Mouse (Mus musculus): ENCODE measurements around the gene Glycam1.
"Not testable (repeated sequence)": the region's sequence is repeated elsewhere in the genome, so short reads cannot be mapped to it uniquely, and the experiment has no call there.

Glycam1 gene

DNA sequence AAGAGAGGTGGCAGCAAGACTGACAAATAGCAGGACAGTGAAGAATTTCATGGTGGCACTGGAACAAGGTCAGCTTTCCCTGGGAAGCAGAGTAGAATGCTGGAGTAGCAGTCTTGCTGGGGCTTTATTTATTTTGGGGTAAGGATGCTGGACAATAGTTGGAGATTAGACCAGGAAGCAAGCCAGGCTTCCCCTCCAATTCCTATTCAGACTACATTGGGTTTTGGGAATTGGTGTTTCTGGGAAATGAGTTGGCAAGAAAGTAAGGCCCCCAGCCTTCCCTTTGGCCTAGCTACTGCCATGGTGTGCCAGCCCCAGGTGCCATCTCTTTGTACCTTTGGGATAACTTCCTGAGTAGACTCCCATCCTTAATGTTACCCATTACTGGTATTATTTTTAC, at the start of gene Glycam1:
Gene Glycam1, minus strand, starts transcription at position 101 of the 400 bp plus-strand sequence.
- in situ Hi-C loops (cut with MboI; ENCODE audit: low pct_unique_long_range_greater_than_20kb in 1 of 2, low sequenced_read_pairs in 2 of 2, unreplicated experiment in 1 of 2), result no loop called here

DNA sequence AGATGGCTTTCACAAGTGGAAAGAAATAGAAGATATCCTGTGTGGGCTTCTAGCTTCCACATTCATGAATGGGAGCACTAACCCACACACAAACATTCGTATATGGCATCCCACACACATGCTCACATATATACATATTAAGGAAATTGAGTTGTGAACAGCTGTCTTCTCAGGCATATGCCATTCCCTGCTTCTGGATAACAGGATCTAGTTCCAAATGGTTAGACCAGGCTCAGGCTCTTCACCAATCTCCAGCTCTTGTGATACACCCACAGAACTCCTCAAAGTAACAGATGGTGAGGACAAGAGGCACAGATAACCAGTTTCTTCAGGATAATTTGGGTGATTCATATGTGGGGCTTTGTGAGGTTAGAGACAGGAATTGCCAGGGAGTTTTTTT, 39.6 kb upstream of the Glycam1 start:
- in situ Hi-C loops (cut with MboI; ENCODE audit: low pct_unique_long_range_greater_than_20kb in 1 of 2, low sequenced_read_pairs in 2 of 2, unreplicated experiment in 1 of 2), result no loop called here

DNA sequence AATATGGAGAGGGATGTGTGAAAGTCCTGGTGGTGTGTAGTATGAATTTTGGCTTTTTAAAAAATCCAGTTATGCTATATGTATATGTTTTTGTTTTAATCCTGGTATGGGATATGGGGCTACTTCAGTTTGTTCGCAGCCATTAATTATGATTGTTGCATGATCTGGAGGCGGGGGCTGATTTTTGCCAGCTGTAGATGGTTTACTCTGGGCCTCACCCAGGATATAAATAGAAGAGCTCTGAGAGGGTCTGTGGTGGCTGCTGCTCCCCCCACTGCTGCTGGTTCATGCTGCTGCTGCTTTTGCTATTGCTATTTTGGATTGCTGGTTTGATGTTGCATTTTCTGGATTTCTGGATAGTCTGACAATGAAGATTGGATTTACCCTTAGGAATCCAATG, 25.9 kb upstream of the Glycam1 start:
- in situ Hi-C loops (cut with MboI; ENCODE audit: low pct_unique_long_range_greater_than_20kb in 1 of 2, low sequenced_read_pairs in 2 of 2, unreplicated experiment in 1 of 2), result no loop called here

DNA sequence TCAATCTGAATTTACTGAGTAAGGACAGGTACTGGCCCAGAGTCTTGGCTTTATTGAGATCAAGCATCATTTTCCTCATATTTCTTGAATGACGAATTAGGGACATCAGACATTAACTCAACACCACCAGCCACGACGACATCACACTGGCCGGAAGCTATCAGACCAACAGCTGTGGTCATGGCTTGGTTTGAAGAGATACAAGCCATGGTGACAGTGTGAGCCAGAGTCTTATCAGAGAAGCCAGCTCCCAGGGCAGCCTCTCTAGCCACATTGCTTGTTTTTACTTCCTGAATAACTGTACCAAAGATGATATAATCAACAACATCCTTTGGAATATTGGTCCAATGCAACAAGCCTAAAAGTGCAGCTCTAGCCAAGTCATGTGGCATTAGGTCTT, 22.9 kb upstream of the Glycam1 start:
- in situ Hi-C loops (cut with MboI; ENCODE audit: low pct_unique_long_range_greater_than_20kb in 1 of 2, low sequenced_read_pairs in 2 of 2, unreplicated experiment in 1 of 2), result not testable (repeated sequence)

DNA sequence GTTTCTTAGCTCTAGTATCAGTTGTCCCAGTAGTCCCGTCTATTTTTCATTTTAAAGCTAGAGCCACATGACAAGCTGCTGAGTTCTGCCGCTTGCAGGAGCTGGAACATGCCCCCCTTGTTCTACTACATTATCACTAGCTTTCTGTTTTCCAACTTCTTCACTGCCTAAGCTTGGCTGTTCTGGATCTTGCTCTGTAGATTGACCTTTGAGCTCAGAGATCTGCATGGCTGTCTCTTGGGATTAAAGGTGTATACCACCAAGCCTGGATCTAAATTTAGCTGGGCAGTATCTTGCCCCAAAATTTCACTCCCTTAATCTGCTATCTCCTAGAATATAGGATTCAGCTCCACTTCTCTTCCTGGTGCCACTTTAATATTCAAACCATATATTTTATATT, 21.0 kb upstream of the Glycam1 start:
- in situ Hi-C loops (cut with MboI; ENCODE audit: low pct_unique_long_range_greater_than_20kb in 1 of 2, low sequenced_read_pairs in 2 of 2, unreplicated experiment in 1 of 2), result no loop called here

DNA sequence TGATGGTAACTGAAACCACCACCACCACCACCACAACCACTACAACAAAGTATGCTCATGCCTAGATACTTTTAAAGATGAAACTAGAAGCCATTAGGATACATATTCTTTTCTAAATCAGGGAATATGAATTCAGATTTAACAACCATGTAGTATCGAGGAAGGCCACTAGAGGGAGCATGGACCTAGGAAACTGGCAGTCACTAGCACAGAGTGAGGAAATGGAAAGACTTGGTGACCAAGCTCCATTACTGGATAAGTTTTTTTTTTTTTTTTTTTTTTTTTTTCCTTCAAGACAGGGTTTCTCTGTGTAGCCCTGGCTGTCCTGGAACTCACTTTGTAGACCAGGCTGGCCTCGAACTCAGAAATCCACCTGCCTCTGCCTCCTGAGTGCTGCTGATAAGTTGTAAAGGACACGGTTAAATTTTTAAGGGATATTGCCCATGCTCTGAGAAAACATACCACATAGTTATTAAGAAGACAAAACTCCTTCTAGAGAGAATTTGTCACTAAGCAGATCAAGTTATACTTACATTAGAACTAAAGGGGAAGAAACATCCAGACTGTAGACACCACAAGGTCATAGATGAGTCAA, 12.7 kb downstream of the Glycam1 start:
- in situ Hi-C loops (cut with MboI; ENCODE audit: low pct_unique_long_range_greater_than_20kb in 1 of 2, low sequenced_read_pairs in 2 of 2, unreplicated experiment in 1 of 2), result no loop called here

DNA sequence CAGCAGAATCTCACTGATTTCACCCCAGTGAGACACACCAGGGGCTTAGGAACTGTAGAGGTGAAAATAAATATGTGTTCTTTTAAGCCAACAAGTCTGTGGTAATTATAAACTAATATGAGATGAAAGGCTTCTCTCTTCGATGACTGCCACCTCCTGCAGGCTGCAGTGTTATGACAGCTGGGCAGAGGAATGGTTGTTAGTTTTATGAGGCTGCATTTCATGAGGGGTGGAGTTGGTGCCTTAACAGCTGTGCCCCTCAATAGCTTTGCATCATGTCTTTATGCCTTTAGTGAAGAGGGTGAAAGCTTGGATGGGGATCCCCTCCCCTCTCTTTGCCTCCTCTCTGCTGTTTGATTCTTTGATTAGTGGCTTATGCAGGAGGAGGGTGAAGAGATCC, 13.8 kb downstream of the Glycam1 start:
- in situ Hi-C loops (cut with MboI; ENCODE audit: low pct_unique_long_range_greater_than_20kb in 1 of 2, low sequenced_read_pairs in 2 of 2, unreplicated experiment in 1 of 2), result no loop called here

DNA sequence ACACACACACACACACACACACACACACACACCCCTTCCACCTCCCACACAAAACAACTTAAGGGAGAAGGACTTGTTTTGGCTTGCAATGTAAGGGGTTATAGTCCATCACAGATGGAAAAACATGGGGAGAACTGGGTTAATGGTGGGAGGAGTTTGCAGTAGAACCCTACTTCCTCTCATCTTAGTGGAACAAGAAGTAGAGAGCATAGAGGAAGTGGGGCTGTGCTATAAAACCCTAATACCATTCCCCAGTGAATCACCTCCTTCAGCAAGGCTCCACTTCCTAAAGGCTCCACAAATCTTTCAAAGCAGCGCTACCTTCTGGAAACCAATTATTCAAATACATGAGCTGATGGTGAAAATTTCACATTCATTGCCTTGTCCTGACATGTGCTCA, 15.4 kb downstream of the Glycam1 start:
- in situ Hi-C loops (cut with MboI; ENCODE audit: low pct_unique_long_range_greater_than_20kb in 1 of 2, low sequenced_read_pairs in 2 of 2, unreplicated experiment in 1 of 2), result no loop called here

DNA sequence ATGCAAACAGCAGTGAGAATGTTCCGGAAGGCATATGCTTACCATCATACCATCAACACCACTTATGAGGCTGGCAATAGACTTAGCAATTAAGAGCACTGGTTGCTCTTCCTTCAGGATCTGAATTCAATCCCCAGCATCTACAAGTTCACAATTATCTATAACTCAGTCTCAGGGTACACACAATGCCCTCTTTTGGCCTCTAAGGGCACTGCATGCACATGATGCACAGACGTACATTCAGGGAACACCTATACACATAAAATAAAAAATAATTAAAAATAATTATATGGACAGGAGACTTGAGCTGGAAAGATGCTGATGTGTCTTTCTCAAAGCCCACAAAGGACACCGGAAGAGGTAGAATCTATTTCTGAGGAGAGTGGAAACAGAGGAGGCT, 16.9 kb downstream of the Glycam1 start:
- in situ Hi-C loops (cut with MboI; ENCODE audit: low pct_unique_long_range_greater_than_20kb in 1 of 2, low sequenced_read_pairs in 2 of 2, unreplicated experiment in 1 of 2), result no loop called here

DNA sequence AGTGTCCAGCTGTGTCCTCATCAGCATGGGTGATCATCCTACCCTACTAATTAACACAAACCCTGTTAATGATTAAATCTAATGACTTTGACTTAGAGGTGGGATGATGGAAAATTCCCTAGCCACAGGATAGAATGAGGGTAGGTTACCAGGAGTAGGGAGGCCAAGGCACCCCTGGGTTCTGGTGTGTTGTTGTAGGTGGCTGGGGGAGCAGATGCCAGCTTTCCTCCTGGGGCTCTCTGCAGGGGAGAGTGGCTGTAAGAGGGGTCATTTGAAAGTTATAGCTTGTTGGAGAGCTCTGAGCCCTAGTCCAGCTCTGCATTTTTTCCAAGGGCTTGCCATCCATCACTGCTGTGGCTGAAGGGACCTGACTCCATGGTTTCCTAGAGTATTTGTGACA, 22.4 kb downstream of the Glycam1 start:
- in situ Hi-C loops (cut with MboI; ENCODE audit: low pct_unique_long_range_greater_than_20kb in 1 of 2, low sequenced_read_pairs in 2 of 2, unreplicated experiment in 1 of 2), result no loop called here

DNA sequence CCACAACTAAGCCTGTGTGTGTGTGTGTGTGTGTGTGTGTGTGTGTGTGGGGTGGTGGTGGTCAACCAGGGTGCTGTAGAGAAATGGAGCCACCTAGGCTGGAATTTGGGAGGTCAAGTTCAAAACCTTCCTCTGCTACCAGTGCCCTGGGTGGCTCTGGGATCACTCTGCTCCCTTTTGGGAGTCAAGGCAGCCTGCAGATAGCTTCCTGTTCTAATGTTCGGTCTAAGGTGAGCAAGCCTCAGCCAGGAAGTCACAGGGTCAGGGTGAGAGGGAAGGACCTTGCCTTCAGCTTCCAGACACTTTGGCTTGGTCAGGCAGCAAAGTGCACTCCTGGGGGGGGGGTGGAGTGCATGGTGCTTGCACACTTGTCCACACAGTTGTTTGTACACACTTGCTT, 24.2 kb downstream of the Glycam1 start:
- in situ Hi-C loops (cut with MboI; ENCODE audit: low pct_unique_long_range_greater_than_20kb in 1 of 2, low sequenced_read_pairs in 2 of 2, unreplicated experiment in 1 of 2), result no loop called here

DNA sequence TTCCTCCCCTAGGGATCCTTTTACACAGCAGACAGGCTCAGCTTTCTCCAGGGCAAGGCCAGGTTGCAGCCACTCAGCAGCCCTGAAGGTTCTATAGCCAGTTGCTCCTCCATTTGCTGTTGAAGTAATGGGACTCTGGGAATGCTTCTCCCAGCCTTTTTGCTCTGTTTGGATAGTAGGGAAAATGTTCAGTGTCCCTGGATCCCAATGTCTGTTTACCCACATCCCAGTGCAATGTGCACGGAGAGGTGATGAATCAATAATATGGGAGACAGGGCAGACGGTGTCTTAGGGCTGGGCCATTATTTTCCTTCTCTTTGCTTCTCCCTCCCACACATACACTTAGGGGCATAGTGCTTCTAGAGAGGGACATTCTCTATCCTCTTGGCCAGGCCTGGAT, 25.6 kb downstream of the Glycam1 start:
- in situ Hi-C loops (cut with MboI; ENCODE audit: low pct_unique_long_range_greater_than_20kb in 1 of 2, low sequenced_read_pairs in 2 of 2, unreplicated experiment in 1 of 2), result loop anchor here in 1 of 2 experiments (10.0 kb wide), 1 partner anchor 54 kb away; no protein-coding TSS in a partner anchor

DNA sequence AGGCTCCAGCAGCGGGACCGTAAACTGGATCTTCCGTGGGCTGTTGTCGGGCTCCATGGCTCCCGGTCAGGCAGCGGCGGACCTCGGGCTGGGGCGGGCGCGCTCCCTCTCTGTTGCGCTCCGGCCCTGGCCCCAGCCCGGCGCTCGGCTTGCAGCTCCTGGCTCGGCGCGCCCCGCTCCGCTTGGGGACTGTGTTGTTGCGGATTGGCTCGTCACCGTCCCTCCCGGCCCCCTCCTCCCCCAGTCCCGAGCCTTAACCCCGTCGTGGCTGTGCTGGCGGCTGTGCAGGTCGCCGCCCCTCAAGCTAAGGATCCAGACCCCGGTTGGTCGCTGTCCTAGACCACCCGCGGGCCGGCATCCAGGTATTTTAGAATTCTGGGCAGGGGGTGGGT, 27.1 kb downstream of the Glycam1 start, which contains the start of gene Ppp1r1a:
Gene Ppp1r1a, minus strand, starts transcription at position 182 of the 392 bp plus-strand sequence.
- in situ Hi-C loops (cut with MboI; ENCODE audit: low pct_unique_long_range_greater_than_20kb in 1 of 2, low sequenced_read_pairs in 2 of 2, unreplicated experiment in 1 of 2), result loop anchor here in 1 of 2 experiments (10.0 kb wide), 1 partner anchor 53 kb away; no protein-coding TSS in a partner anchor

DNA sequence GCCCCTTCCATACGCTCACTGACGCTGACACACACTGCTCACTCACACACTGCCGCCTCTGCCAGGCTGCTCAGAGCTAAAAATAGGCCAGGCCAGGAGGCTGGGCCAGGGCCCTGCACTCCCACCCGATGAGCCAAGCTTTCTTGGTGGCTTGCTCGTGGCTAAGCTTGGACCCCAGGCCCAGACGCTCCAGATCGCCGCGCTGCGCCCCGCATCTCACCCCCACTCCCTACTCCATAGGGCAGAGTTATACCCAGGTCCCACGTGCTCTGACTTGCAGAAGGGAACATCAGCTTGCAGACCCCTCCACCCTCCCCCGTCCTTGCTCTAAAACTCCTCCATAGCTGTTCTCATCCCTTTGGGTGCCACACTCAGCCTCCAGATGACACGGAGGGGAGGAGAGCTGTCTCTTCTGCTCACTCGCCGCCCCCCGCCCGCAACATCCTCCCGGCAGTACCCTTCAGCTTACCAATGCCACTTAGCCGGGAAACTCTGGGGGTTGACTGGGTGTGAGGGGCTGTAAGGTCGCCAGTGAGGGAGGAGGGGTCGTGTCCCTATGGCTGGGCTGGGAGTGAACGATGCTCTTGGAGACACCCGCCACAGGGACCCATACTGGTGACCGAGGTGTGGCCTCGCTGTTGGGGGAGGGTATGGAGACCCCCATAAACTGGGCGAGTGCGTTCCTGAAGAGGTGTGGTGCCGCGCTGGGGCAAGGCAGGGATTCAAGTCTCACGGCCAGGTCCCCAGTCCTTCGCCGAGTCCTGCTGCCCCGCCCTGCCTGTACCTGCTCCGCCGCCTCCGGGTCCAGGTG, 27.7 kb downstream of the Glycam1 start:
- in situ Hi-C loops (cut with MboI; ENCODE audit: low pct_unique_long_range_greater_than_20kb in 1 of 2, low sequenced_read_pairs in 2 of 2, unreplicated experiment in 1 of 2), result loop anchor here in 1 of 2 experiments (10.0 kb wide), 1 partner anchor 52 kb away; no protein-coding TSS in a partner anchor

DNA sequence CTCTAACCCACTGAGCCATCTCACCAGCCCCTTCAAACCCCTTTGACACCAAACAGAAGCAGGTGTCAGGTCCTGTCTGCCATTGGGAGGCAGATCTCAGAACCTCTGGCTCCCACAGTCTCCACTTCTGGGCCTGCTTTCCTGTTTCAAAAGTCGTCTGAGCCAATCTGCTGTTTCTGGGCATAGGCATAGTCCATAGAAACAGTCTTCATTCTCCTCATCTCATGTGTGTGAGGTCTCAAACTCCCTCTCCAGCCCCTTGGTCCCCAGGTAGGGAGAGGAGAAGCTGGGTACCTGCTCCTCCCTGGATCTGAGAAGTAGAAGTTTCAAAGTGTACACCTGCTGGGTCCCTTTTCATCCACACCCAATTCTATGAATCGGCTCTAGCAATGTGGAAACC, 28.4 kb downstream of the Glycam1 start:
- in situ Hi-C loops (cut with MboI; ENCODE audit: low pct_unique_long_range_greater_than_20kb in 1 of 2, low sequenced_read_pairs in 2 of 2, unreplicated experiment in 1 of 2), result loop anchor here in 1 of 2 experiments (10.0 kb wide), 1 partner anchor 52 kb away; no protein-coding TSS in a partner anchor

DNA sequence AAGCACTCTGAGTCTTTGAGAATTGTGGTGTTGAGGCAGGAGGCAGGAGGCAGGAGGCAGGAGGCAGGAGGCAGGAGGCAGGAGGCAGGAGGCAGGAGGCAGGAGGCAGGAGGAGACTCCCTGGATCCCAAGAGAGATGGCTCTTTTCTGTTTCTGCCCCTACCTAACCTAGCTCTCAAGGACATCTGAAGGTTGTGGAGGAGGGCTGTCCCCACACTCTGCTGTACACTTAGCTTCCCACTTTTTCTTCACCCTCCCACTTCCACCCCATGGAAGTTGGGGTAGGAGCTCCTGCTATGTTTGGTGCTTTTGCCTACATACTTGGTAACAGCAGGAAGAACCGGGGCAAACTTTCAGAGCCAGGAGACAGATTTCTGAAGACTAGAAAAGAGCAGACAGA, 29.1 kb downstream of the Glycam1 start:
- in situ Hi-C loops (cut with MboI; ENCODE audit: low pct_unique_long_range_greater_than_20kb in 1 of 2, low sequenced_read_pairs in 2 of 2, unreplicated experiment in 1 of 2), result loop anchor here in 1 of 2 experiments (10.0 kb wide), 1 partner anchor 51 kb away; no protein-coding TSS in a partner anchor

DNA sequence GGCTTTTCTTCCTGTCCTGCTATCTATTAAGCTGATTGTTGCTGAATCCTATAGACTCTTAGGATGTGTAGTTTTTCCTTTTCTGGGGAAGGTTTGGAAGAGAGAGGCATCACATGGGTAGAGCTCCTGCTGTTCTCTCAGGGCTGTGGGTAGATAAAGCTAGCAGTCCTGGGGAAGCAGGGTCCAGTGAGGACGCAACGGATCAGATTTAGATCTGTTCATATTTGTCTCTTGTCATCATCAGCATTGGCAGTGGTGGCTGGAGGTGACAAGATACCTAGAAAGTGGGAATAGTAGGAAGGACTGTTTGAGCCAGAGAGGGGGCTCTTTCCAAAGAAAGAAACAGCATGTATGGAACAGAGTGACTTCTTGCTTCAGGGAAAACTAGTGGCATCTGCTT, 29.9 kb downstream of the Glycam1 start:
- in situ Hi-C loops (cut with MboI; ENCODE audit: low pct_unique_long_range_greater_than_20kb in 1 of 2, low sequenced_read_pairs in 2 of 2, unreplicated experiment in 1 of 2), result loop anchor here in 1 of 2 experiments (10.0 kb wide), 1 partner anchor 50 kb away; no protein-coding TSS in a partner anchor

DNA sequence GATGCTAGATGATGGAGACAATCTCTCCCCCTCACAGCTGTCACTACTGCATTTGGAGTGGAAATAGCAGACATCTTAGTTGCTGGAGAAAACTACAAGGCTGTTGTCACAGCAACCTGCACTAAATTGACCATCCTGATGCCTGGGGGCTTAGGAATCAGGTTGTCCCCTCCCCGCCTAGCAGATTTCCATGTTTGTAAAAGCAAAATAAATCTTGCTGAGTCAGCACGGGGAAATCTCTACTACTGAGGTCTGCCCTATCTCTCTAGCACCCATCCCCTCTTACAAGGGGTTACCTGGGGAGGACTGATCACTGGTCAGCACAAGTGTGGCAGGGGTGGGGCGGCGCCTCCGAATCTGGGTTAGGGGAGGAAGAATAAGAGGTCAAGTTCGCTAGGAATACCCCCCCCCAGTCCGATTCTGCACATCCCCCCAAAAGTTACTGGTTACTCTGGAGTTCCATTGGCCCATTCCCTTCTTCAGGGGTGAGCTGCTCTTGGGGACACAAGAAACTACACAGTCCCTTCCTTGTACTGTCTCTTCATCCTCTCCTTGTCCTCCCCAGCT, 30.7 kb downstream of the Glycam1 start:
- in situ Hi-C loops (cut with MboI; ENCODE audit: low pct_unique_long_range_greater_than_20kb in 1 of 2, low sequenced_read_pairs in 2 of 2, unreplicated experiment in 1 of 2), result loop anchor here in 1 of 2 experiments (10.0 kb wide), 1 partner anchor 49 kb away; no protein-coding TSS in a partner anchor

DNA sequence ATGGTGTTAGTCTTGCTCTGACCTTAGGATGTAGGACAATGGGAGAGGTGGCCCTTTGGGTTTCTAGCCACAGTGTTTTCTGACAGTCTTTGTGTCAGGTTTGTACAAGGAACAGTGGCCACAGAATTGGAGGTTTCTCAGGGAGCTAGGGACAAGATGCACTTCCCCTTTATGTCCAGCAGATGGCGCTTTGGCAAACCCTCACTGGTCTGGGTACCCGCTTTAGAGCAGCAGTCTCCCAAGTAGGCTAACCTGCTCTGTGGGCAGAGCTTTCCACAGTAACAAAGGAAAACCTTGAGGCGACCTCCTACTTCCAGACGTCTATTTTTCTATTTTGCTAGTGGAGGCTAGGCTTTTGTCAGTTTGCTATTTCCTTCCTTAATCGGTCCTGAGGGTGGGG, 34.5 kb downstream of the Glycam1 start:
- in situ Hi-C loops (cut with MboI; ENCODE audit: low pct_unique_long_range_greater_than_20kb in 1 of 2, low sequenced_read_pairs in 2 of 2, unreplicated experiment in 1 of 2), result loop anchor here in 1 of 2 experiments (10.0 kb wide), 1 partner anchor 46 kb away; no protein-coding TSS in a partner anchor
